8 mouse cellular contexts compared by ENCODE assay signal in genomic region chr5:5663057-5663456, GRCm38 (mm10). TPM values are rescaled to one million over a fixed set of nuclear protein-coding genes. Genes with fewer than 3 reads are reported as not detected.
A peak's percentile ranks its signal among the peaks of the same experiment; 100 is the strongest.
DNase-seq lines count a peak whose midpoint lies in the region; ATAC-seq lines count a peak whose summit lies in the region.

No protein-coding gene starts in this region.

- H3K9me3 ChIP-seq in liver, embryonic 11.5 days (ENCODE audit: control insufficient read depth, low read length): no peaks in the 10 kb centered on the region
- H3K9me3 ChIP-seq in liver, embryonic 12.5 days (replicated peaks): no peaks in the 10 kb centered on the region
- no peaks in the 10 kb centered on the region for H3K9me3 ChIP-seq in forebrain, embryonic 12.5 days
- H3K9me3 ChIP-seq in limb, embryonic 12.5 days: no peaks in the 10 kb centered on the region
- H3K9me3 ChIP-seq in neural tube, embryonic 15.5 days (replicated peaks): no peaks in the 10 kb centered on the region

- no peak overlapping the region; the same call in 1 of the 2 replicates for H3K4me3 ChIP-seq in liver, embryonic 11.5 days (ENCODE audit: low read depth, low read length)
- H3K4me3 ChIP-seq in liver, embryonic 12.5 days: no peak overlapping the region
- H3K4me3 ChIP-seq in forebrain, embryonic 12.5 days (replicated peaks): peak overlapping the region; percentile 73
- peak overlapping the region; percentile 75 for H3K4me3 ChIP-seq in limb, embryonic 12.5 days (replicated peaks)
- peak overlapping the region; percentile 78 for H3K4me3 ChIP-seq in neural tube, embryonic 15.5 days (replicated peaks)

- DNase-seq in liver, embryonic 11.5 days (ENCODE audit: low spot score): no peak
- no peak for DNase-seq in ovary, postnatal 14 days (ENCODE audit: low spot score)
- DNase-seq in embryo, embryonic 10 days (ENCODE audit: low spot score): no peak
- DNase-seq in layer of hippocampus, postnatal 36 days: no peak

- 36% methylated on average over 6 of the region's 6 CpGs for WGBS in liver, embryonic 11.5 days
- 46% methylated on average over 6 of the region's 6 CpGs for WGBS in liver, embryonic 12.5 days (ENCODE audit: insufficient replicate concordance)
- WGBS in forebrain, embryonic 12.5 days: 46% methylated on average over 6 of the region's 6 CpGs
- 42% methylated on average over 6 of the region's 6 CpGs for WGBS in limb, embryonic 12.5 days
- 41% methylated on average over 6 of the region's 6 CpGs for WGBS in neural tube, embryonic 15.5 days

- H3K4me1 ChIP-seq in liver, embryonic 11.5 days (replicated peaks; ENCODE audit: control insufficient read depth, insufficient read depth, low read length): no peaks in the 10 kb centered on the region
- no peaks in the 10 kb centered on the region for H3K4me1 ChIP-seq in liver, embryonic 12.5 days
- H3K4me1 ChIP-seq in forebrain, embryonic 12.5 days: peaks cover 10% of the 10 kb centered on the region
- peaks cover 5% of the 10 kb centered on the region; the same call in 1 of the 2 replicates for H3K4me1 ChIP-seq in limb, embryonic 12.5 days (replicated peaks)
- peaks cover 18% of the 10 kb centered on the region for H3K4me1 ChIP-seq in neural tube, embryonic 15.5 days

- no peak overlapping the region for H3K27ac ChIP-seq in liver, embryonic 11.5 days (ENCODE audit: low read depth, low read length)
- H3K27ac ChIP-seq in liver, embryonic 12.5 days: no peak overlapping the region
- no peak overlapping the region for H3K27ac ChIP-seq in forebrain, embryonic 12.5 days
- no peak overlapping the region for H3K27ac ChIP-seq in limb, embryonic 12.5 days
- no peak overlapping the region for H3K27ac ChIP-seq in neural tube, embryonic 15.5 days (replicated peaks)

- peak overlapping the region; percentile 87; the same call in 1 of the 2 replicates for H3K4me2 ChIP-seq in liver, embryonic 11.5 days
- H3K4me2 ChIP-seq in liver, embryonic 12.5 days: no peak overlapping the region
- H3K4me2 ChIP-seq in forebrain, embryonic 12.5 days: peak overlapping the region; percentile 92
- peak overlapping the region; percentile 96 for H3K4me2 ChIP-seq in limb, embryonic 12.5 days
- H3K4me2 ChIP-seq in neural tube, embryonic 15.5 days: peak overlapping the region; percentile 85

- no peaks in the 10 kb centered on the region for H3K36me3 ChIP-seq in liver, embryonic 11.5 days (ENCODE audit: control insufficient read depth, insufficient read depth, low read length)
- no peaks in the 10 kb centered on the region for H3K36me3 ChIP-seq in liver, embryonic 12.5 days
- H3K36me3 ChIP-seq in forebrain, embryonic 12.5 days (replicated peaks): no peaks in the 10 kb centered on the region
- 0 out of 2 replicates have a peak, but pooled peaks cover 3% of the 10 kb centered on the region for H3K36me3 ChIP-seq in limb, embryonic 12.5 days
- no peaks in the 10 kb centered on the region for H3K36me3 ChIP-seq in neural tube, embryonic 15.5 days

- no peak overlapping the region for H3K9ac ChIP-seq in liver, embryonic 11.5 days (ENCODE audit: low read depth, low read length)
- H3K9ac ChIP-seq in liver, embryonic 12.5 days: no peak overlapping the region
- peak overlapping the region; percentile 74 for H3K9ac ChIP-seq in forebrain, embryonic 12.5 days
- H3K9ac ChIP-seq in limb, embryonic 12.5 days (replicated peaks): no peak overlapping the region
- H3K9ac ChIP-seq in neural tube, embryonic 15.5 days (replicated peaks): peak overlapping the region; percentile 64

- peaks cover 3% of the 10 kb centered on the region; the same call in 1 of the 2 replicates for H3K27me3 ChIP-seq in liver, embryonic 11.5 days (replicated peaks; ENCODE audit: control insufficient read depth, insufficient read depth, low read length)
- peaks cover 19% of the 10 kb centered on the region for H3K27me3 ChIP-seq in liver, embryonic 12.5 days (replicated peaks)
- peaks cover 9% of the 10 kb centered on the region; the same call in 1 of the 2 replicates for H3K27me3 ChIP-seq in forebrain, embryonic 12.5 days
- H3K27me3 ChIP-seq in limb, embryonic 12.5 days: peaks cover 12% of the 10 kb centered on the region
- H3K27me3 ChIP-seq in neural tube, embryonic 15.5 days (replicated peaks): no peaks in the 10 kb centered on the region

- ATAC-seq in liver, embryonic 11.5 days (replicated peaks; ENCODE audit: low FRiP score): no peak
- no peak for ATAC-seq in liver, embryonic 12.5 days
- no peak for ATAC-seq in forebrain, embryonic 12.5 days (ENCODE audit: low FRiP score)
- no peak for ATAC-seq in limb, embryonic 12.5 days (ENCODE audit: insufficient number of reproducible peaks, insufficient read depth, low FRiP score, low TSS enrichment, low read depth)
- ATAC-seq in neural tube, embryonic 15.5 days (ENCODE audit: low FRiP score): 0 out of 2 replicates have a peak, but pooled peaks have one; percentile 0

RNA-seq across cellular contexts. Expression of gene Cfap69, which starts 1.0 kb away (rescaled TPM):
- 0.26 and 1.3 TPM in 2 replicates for polyA plus RNA-seq in liver, embryonic 11.5 days (2014; fragmentation: Nextera tagmentation; extraction: Ambion mirVana)
- 0.47 and 0.76 TPM in 2 replicates for polyA plus RNA-seq in liver, embryonic 12.5 days (2016; fragmentation: Nextera tagmentation; extraction: Ambion mirVana)
- polyA plus RNA-seq in forebrain, embryonic 12.5 days (2016; fragmentation: Nextera tagmentation; extraction: Ambion mirVana): 8.4 and 9.3 TPM in 2 replicates
- polyA plus RNA-seq in limb, embryonic 12.5 days (2016; fragmentation: Nextera tagmentation; extraction: Ambion mirVana): 2.2 and 4.2 TPM in 2 replicates
- 8.3 and 8.6 TPM in 2 replicates for polyA plus RNA-seq in neural tube, embryonic 15.5 days (2015; fragmentation: Nextera tagmentation; extraction: Ambion mirVana)
- total RNA-seq in layer of hippocampus, postnatal 36 days (2021): 10 to 100 TPM; 14.5 to 17.3 TPM

RNA-seq across cellular contexts. Expression of gene Steap2, which starts 31.3 kb away (rescaled TPM):
- 11.5 and 11.9 TPM in 2 replicates for polyA plus RNA-seq in liver, embryonic 11.5 days (2014; fragmentation: Nextera tagmentation; extraction: Ambion mirVana)
- polyA plus RNA-seq in liver, embryonic 12.5 days (2016; fragmentation: Nextera tagmentation; extraction: Ambion mirVana): 5.9 and 7.2 TPM in 2 replicates
- polyA plus RNA-seq in forebrain, embryonic 12.5 days (2016; fragmentation: Nextera tagmentation; extraction: Ambion mirVana): 7.0 and 8.3 TPM in 2 replicates
- polyA plus RNA-seq in limb, embryonic 12.5 days (2016; fragmentation: Nextera tagmentation; extraction: Ambion mirVana): 7.7 and 7.9 TPM in 2 replicates
- polyA plus RNA-seq in neural tube, embryonic 15.5 days (2015; fragmentation: Nextera tagmentation; extraction: Ambion mirVana): 6.8 and 6.9 TPM in 2 replicates
- total RNA-seq in layer of hippocampus, postnatal 36 days (2021): 1 to 10 TPM; 6.2 to 6.7 TPM

Comparison
In these comparisons a context has a peak if more than half of its experiments do, and no peak if none do; other contexts are left out.
1. H3K4me3 ChIP-seq: peak in forebrain, embryonic 12.5 days (single experiment), limb, embryonic 12.5 days (single experiment) and neural tube, embryonic 15.5 days (single experiment); none in liver, embryonic 11.5 days (single experiment) and liver, embryonic 12.5 days (single experiment).
2. H3K9ac ChIP-seq: peak in forebrain, embryonic 12.5 days (single experiment) and neural tube, embryonic 15.5 days (single experiment); none in liver, embryonic 11.5 days (single experiment), liver, embryonic 12.5 days (single experiment) and limb, embryonic 12.5 days (single experiment).